Mouse (Mus musculus) midbrain, embryonic 14.5 days (tissue): ENCODE measurements at regions not wholly inside any gene's neighbourhood (a gene's known extent, or its start where the extent isn't known, plus 50 kb on each side); places are given as distances from the start of the nearest gene placed in this dataset.
A peak's percentile ranks its signal among the peaks of the same experiment; 100 is the strongest.

Experiments
- ATAC-seq: fragments of 200-750 bp; cut with Nextera tagmentation; 2 replicates; pipeline ENCODE4 v1.8.0; 2017; ENCODE audit warnings: moderate number of reproducible peaks, moderate library complexity; ENCODE audit not compliant: low FRiP score, low TSS enrichment
- DNase-seq: peaks from one replicate; pipeline ENCODE4 v3.0.0-alpha.2; 2015
- H3K27ac ChIP-seq: fragments of 300-500 bp; sonication (generic); replicated peaks from 2 replicates; pipeline ENCODE4 v1.5.1; 2014; ENCODE audit warnings: mild to moderate bottlenecking, low read depth, low read length, moderate library complexity
- H3K27me3 ChIP-seq: fragments of 300-500 bp; sonication (generic); 2 replicates; pipeline ENCODE4 v1.6.1; 2014; ENCODE audit warnings: low read length, control low read depth, mixed read lengths; ENCODE audit not compliant: control insufficient read depth, insufficient read depth
- H3K36me3 ChIP-seq: fragments of 300-500 bp; sonication (generic); 2 replicates; pipeline ENCODE4 v1.6.1; 2014; ENCODE audit warnings: low read length, control low read depth; ENCODE audit not compliant: control insufficient read depth, insufficient read depth
- H3K4me1 ChIP-seq: fragments of 300-500 bp; sonication (generic); 2 replicates; pipeline ENCODE4 v1.6.1; 2014; ENCODE audit warnings: mild to moderate bottlenecking, antibody characterized with exemption, low read length, control low read depth; ENCODE audit not compliant: control insufficient read depth, insufficient read depth
- H3K4me2 ChIP-seq: fragments of 300-500 bp; sonication (generic); 2 replicates; pipeline ENCODE4 v1.6.1; 2014; ENCODE audit warnings: mild to moderate bottlenecking, low read length, moderate library complexity
- H3K4me3 ChIP-seq: fragments of 300-500 bp; sonication (generic); replicated peaks from 2 replicates; pipeline ENCODE4 v1.5.1; 2014; ENCODE audit warnings: low read depth, low read length
- H3K9ac ChIP-seq: fragments of 300-500 bp; sonication (generic); replicated peaks from 2 replicates; pipeline ENCODE4 v1.6.1; 2014; ENCODE audit warnings: mild to moderate bottlenecking, low read length, moderate library complexity
- H3K9me3 ChIP-seq: fragments of 300-500 bp; sonication (generic); 2 replicates; pipeline ENCODE4 v1.6.1; 2016; ENCODE audit warnings: low read length, control low read depth, mixed read lengths; ENCODE audit not compliant: control insufficient read depth
- WGBS: fragments of 180-500 bp; shearing (Covaris S2); extraction: QIAGEN DNeasy Blood & Tissue Kit; methylation state at CpG from one replicate; pipeline ENCODE4 v1.1.7; 2014; 5-methylcytosine and 5-hydroxymethylcytosine counted together

DNA sequence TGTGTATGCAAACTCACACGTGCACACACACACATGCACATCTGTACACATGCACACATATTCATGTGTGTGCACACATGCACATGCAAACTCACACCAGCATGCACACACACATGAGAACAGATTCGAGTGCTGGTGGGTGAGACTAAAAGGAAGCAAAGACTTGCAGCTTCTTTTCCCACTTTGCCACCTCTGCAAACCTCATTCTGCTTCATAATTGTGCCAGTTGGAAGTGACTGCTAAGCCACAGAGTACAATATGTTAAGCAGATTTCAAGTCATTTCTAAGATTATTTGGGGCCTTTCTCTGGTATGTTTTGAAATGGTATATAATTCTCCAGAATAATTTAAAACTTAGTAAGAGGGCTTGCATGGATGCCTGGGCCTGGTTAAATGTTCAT lies 157.4 kb downstream of the Ankrd50 start:
- whole genome bisulfite sequencing, result 82% methylated on average over 2 of the region's 2 CpGs

DNA sequence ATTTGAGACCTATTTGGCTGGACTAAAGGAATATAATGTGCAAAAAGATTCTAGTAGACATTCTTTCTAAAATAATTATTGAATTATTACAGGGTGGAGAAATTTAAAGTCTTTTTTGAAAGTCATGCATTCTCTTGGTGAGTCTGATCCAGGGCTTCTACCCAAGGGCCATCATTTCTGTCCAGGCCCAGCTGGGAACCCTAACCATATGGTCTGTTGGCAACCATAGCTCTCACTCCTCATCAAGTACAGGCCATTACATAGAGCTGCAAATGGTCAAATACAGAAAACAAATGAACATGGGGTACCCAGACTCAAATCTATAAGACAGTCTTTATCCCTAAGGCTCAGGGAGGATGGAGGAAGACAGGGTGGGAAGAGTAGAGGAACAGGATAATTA lies 158.4 kb downstream of the Ankrd50 start:
- Histone ChIP-seq H3K4me2 (no peak overlapping the region), H3K4me1 (no peaks in the 10 kb centered on the region), H3K27ac (no peak overlapping the region), H3K9me3 (no peaks in the 10 kb centered on the region), H3K27me3 (no peaks in the 10 kb centered on the region), H3K9ac (no peak overlapping the region), H3K4me3 (no peak overlapping the region), H3K36me3 (no peaks in the 10 kb centered on the region)
- ATAC-seq, result no peak
- no peak for DNase-seq

More for the DNA sequence above, 157.4 kb downstream of the Ankrd50 start:
- no peak for ATAC-seq
- no peak for DNase-seq
- H3K9me3 ChIP-seq, result no peaks in the 10 kb centered on the region
- H3K4me3 ChIP-seq, result no peak overlapping the region
- H3K4me2 ChIP-seq, result no peak overlapping the region
- no peaks in the 10 kb centered on the region for H3K4me1 ChIP-seq
- H3K36me3 ChIP-seq, result no peaks in the 10 kb centered on the region
- no peak overlapping the region for H3K27ac ChIP-seq
- no peaks in the 10 kb centered on the region for H3K27me3 ChIP-seq
- no peak overlapping the region for H3K9ac ChIP-seq

DNA sequence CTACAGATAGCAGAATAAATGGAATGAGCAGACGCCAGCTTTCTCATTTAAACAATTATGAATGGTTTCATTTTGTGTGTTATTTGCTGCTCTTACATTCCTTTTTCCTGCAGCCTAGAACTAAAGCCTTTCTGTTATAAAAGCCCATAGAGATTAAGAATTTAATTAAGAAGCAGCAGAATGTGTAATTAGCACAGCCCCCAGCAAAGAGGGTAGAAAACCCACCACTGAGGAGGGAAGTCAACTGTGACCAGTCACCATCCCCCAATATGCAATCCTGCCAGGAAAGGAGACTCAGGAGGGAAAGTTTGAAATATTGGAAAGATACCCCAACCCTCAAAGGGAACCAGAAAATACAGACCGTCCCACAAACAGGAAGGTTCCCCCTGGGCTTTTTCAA lies 160.0 kb downstream of the Ankrd50 start:
- no peak for ATAC-seq
- Histone ChIP-seq H3K9ac (no peak overlapping the region), H3K9me3 (no peaks in the 10 kb centered on the region), H3K27me3 (no peaks in the 10 kb centered on the region), H3K27ac (no peak overlapping the region), H3K36me3 (no peaks in the 10 kb centered on the region), H3K4me2 (no peak overlapping the region), H3K4me3 (no peak overlapping the region), H3K4me1 (no peaks in the 10 kb centered on the region)
- no peak for DNase-seq
- WGBS, result 40% methylated on average over 2 of the region's 2 CpGs

DNA sequence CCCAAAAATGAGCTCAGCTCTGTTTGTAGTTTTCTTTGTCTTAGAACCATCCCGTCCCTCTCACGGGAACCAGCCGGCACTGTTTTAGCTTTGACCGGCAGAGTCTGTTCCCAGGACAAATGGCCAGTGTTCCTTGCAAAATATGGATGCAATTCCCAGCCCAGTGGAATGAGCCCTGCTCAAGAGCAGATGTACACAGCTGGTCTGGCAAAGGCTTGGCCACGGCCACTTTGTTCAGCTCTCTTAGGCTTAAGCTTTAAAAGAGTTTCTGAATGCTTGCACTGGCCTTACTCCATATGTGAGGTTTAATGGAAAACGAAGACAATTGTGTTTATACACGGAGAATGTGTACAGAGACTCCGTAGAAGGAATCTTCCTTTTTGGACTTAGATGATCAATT lies 162.2 kb downstream of the Ankrd50 start:
- Histone ChIP-seq H3K36me3 (no peaks in the 10 kb centered on the region), H3K27me3 (no peaks in the 10 kb centered on the region), H3K4me1 (no peaks in the 10 kb centered on the region), H3K4me3 (no peak overlapping the region), H3K27ac (no peak overlapping the region), H3K4me2 (no peak overlapping the region), H3K9ac (no peak overlapping the region), H3K9me3 (no peaks in the 10 kb centered on the region)
- 46% methylated on average over 8 of the region's 8 CpGs for WGBS
- no peak for ATAC-seq
- DNase-seq, result peak; percentile 27

DNA sequence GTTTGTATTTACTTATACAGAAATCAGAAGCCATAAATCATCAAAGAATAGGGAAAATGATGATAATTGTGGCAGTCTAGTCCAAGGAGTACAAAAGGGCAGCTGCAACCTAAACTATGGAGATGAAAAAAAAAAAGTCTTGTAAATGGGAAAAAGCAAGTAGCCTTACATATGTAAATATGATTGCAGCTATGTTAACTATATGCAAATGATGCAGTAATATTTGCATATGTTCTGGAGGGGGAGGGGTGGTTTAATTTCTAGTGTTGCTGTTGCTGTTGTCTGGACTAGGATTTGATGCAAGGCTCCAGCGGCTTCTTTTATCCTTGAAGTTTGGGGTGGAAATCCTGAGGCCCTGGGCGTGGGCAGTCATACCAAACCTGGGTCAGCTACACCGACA lies 163.0 kb downstream of the Ankrd50 start:
- WGBS, result 65% methylated on average over 3 of the region's 3 CpGs
- peak; percentile 42 for DNase-seq
- Histone ChIP-seq H3K9me3 (no peaks in the 10 kb centered on the region), H3K36me3 (no peaks in the 10 kb centered on the region), H3K4me2 (no peak overlapping the region), H3K27me3 (no peaks in the 10 kb centered on the region), H3K27ac (no peak overlapping the region), H3K4me1 (no peaks in the 10 kb centered on the region), H3K9ac (no peak overlapping the region), H3K4me3 (no peak overlapping the region)
- no peak for ATAC-seq

DNA sequence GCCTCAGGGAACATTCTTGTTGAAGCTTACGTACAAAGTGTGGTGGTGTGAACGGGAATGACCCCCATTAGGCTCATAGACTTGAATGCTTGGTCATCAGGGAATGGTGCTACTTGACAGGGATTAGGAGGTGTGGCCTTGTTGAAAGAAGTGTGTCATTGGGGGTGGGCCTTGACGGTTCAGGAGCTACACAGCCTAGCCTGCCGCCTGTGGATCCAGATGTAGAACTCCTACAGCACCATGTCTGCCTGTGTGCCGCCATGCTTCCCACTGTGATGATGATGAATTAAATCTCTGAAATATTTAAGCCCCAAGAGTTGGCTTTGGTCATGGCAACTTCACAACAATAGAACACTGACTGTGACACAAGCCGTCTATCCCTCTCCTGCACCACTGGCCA lies 163.6 kb downstream of the Ankrd50 start:
- Histone ChIP-seq H3K9ac (no peak overlapping the region), H3K27me3 (no peaks in the 10 kb centered on the region), H3K4me2 (no peak overlapping the region), H3K9me3 (no peaks in the 10 kb centered on the region), H3K36me3 (no peaks in the 10 kb centered on the region), H3K4me1 (no peaks in the 10 kb centered on the region), H3K27ac (no peak overlapping the region), H3K4me3 (no peak overlapping the region)
- ATAC-seq (no peak), DNase-seq (no peak)
- 72% methylated on average over 6 of the region's 6 CpGs for whole genome bisulfite sequencing

DNA sequence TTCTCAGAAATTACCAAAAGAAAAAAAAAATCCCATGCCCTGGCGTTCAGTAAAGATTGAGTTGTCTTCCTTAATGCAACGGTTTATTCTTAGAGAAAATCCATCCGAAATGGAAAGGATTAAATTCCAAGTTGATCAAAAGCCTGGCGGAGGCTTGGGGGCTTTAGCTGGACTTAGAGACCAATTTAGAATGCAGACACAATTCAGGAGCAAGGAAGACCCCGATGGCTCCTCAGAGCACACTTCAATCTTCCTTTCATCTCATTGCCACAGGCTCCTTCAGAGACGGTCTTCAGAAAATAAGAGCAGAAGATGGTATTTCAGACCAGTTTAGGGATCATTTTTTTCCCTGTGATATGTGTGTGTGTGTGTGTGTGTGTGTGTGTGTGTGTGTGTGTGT lies 171.8 kb downstream of the Ankrd50 start:
- 12% methylated on average over 6 of the region's 6 CpGs for WGBS

DNA sequence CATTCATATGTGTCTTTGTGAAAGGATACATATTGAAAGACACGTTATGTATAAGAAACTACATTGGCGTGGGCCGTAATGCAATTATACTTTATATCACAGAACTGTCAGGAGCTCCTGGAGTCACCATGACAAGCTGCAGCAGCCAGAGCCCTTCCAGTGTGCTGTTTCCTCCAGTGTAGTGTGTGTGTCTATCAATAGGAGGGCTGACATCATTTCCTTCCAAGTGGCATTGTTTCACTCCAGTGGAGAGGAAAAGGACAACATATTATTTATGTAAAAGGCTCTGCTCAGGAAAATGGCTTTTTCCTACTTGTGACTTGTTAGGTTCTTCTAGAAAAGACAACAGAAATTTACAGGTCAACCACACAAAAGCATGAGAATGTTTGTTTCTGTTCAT lies 172.5 kb downstream of the Ankrd50 start:
- WGBS, result 38% methylated on average over 3 of the region's 3 CpGs
- ATAC-seq, result no peak
- H3K9ac ChIP-seq, result no peak overlapping the region
- no peak overlapping the region for H3K4me2 ChIP-seq
- H3K27me3 ChIP-seq, result no peaks in the 10 kb centered on the region
- H3K4me3 ChIP-seq, result no peak overlapping the region
- H3K4me1 ChIP-seq, result no peaks in the 10 kb centered on the region
- no peaks in the 10 kb centered on the region for H3K36me3 ChIP-seq
- 0 out of 2 replicates have a peak overlapping the region, but pooled peaks have one; percentile 26 for H3K27ac ChIP-seq
- H3K9me3 ChIP-seq, result no peaks in the 10 kb centered on the region
- peak; percentile 31 for DNase-seq

More for the DNA sequence above, 171.8 kb downstream of the Ankrd50 start:
- Histone ChIP-seq H3K4me3 (no peak overlapping the region), H3K4me1 (no peaks in the 10 kb centered on the region), H3K27me3 (no peaks in the 10 kb centered on the region), H3K4me2 (no peak overlapping the region), H3K36me3 (no peaks in the 10 kb centered on the region), H3K9me3 (no peaks in the 10 kb centered on the region), H3K27ac (no peak overlapping the region), H3K9ac (no peak overlapping the region)
- DNase-seq, result peak; percentile 55
- ATAC-seq, result no peak

DNA sequence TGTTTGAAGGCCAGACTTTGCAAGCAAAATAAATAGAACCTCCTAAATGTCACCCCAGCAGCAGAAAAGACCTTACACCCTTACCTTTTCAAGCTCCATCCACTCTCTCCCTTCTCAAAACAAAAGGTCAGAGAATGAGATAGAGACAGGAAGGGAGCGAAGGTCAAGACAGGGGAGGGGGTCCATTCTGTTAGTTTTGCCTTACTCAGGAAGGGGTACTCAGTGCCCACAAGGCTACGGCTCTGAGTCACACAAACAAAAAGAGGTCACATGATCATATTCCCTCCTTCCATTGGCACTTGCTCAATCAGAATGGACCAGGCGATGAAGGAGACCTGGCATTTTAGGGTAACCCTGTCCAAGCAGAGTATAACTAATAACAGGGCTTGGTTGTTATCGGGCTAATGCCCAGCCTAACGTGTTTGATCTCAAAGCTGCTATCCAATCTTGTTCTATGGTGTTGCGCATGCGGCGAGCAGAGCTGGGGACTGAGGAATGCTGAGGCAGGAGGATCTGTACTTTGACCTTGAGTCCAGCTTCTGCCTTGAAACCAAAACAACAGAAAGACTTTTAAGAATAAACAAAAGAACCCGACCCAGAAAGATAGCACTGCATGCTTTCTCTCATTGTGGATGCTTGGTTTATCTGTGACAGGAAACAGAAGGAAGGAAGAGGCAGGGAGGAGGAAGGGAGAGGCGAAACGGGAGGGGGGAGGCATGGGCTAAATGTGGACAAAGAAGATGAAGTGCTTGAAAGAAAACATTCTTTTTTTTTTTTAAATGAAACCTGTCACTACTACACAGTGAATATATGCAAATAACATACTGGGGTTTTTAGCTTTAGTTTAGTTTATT lies 184.5 kb downstream of the Ankrd50 start:
- H3K27ac ChIP-seq, result no peak overlapping the region
- no peaks in the 10 kb centered on the region for H3K4me1 ChIP-seq
- H3K4me2 ChIP-seq, result no peak overlapping the region
- no peak overlapping the region for H3K4me3 ChIP-seq
- H3K9ac ChIP-seq, result no peak overlapping the region
- 0 out of 2 replicates have a peak, but pooled peaks cover 3% of the 10 kb centered on the region for H3K9me3 ChIP-seq
- no peak for DNase-seq
- WGBS, result 82% methylated on average over 11 of the region's 11 CpGs
- no peaks in the 10 kb centered on the region for H3K27me3 ChIP-seq
- ATAC-seq, result peak; percentile 14; the same call in 1 of the 2 replicates
- no peaks in the 10 kb centered on the region for H3K36me3 ChIP-seq
